Mouse (Mus musculus): ENCODE measurements around the gene Hoxd11.

Hoxd11 gene

GRCm38 (mm10) chr2:74679596-74679971, 227 bp downstream of the Hoxd11 start:
- in situ Hi-C loops (cut with MboI, MseI), result loop anchor here (5.0 to 10.0 kb wide), 3 partner anchors 375 to 1107 kb away; no protein-coding TSS in a partner anchor

DNA sequence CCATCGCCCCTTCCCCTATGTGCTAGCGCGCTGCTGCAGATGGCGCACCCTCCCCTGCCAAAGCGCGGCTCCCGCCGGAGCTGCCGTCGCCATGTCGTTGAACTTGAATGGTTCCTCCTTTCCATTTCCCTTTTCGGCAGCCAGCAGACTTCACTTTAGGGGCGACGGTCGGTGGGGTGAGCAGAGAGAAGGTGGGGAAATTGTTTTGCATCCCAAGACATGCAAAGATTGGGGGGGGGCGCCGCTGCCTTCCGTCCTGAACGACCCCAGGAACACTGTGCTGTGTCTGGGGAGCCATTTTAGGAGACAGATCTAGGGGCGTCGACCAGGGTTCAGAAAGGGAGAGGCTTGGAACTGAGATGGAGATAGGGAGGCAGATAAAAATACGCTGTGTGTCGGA, 623 bp downstream of the Hoxd11 start:
- in situ Hi-C loops (cut with MboI, MseI), result loop anchor here (5.0 to 10.0 kb wide), 3 partner anchors 375 to 1108 kb away; no protein-coding TSS in a partner anchor

GRCm38 (mm10) chr2:74680561-74681398, 1.4 kb downstream of the Hoxd11 start:
- in situ Hi-C loops (cut with MboI, MseI), result no loop called here

DNA sequence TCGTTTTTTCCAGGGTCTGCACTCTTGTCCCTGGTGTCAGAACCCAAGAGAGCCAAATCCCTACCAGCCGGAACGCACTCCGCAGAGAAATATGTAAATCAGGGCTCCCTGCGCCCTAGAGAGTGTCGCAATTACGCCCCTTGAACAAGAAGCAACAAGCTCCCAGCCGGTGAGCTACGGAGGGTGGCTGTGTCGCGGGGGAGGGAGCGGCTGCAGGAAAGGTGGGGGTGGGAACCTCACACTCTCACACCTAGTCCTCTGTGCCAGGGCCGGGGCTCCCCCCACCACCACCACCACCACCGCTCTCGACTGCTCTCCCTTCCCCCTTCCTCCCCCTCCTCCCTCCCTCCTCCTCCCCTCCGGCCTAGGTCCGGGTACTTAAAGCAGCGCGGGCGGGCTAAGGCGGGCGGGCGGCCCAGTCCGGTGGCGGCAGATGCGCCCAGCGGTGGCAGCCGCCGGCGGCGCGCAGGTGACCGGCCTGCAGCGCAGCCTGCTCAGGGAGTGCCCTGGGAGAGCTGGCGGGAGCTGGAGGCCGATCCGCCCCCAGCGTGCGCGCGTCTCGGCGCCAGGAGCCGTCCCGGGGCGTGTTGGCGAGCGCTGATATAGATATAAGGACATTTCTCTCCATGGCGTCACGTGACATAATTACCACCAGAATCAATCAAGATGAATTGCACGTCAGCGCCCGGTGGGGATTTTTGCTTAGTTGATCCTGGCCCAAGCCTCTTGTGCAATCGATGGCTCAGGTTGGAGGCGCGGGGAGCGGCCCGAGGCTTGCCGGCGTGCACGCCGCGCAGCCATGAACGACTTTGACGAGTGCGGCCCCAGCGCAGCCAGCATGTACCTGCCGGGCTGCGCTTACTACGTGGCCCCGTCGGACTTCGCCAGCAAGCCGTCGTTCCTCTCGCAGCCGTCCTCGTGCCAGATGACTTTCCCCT, 2.5 kb downstream of the Hoxd11 start:
- in situ Hi-C loops (cut with MboI, MseI), result no loop called here

DNA sequence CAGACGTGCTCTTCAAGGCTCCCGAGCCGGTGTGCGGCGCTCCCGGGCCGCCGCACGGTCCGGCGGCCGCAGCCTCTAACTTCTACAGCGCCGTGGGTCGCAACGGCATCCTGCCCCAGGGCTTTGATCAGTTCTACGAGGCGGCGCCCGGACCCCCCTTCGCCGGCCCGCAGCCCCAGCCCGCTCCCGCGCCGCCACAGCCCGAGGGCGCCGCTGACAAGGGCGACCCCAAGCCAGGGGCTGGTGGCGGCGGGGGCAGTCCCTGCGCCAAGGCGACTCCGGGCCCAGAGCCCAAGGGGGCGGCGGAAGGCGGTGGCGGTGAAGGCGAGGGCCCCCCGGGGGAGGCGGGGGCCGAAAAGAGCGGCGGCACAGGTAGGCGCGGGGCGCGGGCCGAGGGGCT, 3.4 kb downstream of the Hoxd11 start:
- in situ Hi-C loops (cut with MboI, MseI), result no loop called here

- in situ Hi-C loops (cut with MboI, MseI), result no loop called here
Observed at GRCm38 (mm10) chr2:74683471-74683951, 4.2 kb downstream of the Hoxd11 start.

DNA sequence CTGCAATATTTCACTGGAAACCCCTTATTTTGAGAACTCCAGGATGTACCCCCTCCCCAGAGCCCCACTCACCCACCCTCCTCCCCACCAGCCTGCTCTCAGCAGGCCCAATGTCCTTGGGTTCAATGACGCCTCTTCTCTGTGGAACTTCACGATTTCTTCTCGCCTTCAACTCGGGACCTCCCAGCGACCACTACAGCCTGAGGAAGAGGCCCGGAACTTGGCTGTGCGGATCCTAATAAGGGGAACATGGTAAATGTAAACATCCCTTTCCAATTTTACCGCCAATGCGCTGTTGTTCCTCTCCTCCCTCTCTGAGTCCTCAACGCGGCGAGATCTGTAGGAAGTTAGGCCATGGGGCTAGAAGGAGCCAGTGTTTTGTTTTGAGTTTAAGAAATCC, 4.7 kb downstream of the Hoxd11 start:
- in situ Hi-C loops (cut with MboI, MseI), result no loop called here

DNA sequence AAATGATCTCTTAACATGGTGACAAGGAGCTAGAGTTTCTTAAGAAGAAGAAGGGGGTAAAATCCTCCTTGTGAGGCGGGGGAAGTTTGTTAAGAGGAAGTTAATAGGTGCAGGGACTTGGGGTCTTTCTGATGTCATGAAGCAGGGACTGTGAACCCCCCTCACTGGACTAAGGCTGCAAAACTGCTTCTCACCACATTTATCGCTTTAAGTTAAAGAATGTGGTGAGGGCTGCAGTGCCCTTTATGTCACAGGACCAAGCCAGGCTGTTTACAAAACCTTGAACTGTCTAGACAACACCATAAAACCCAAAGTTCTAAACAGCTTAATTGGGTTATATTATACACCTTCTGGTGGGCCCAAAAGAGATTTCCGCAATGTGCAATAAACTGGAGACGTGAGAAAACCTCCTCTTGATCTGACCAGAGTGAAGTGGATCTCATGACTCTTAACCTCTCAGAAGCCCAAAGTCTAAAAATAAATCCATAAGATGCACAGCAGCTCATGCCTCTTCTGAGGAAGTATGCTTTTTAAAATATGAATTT, 5.8 kb downstream of the Hoxd11 start:
- in situ Hi-C loops (cut with MboI, MseI), result no loop called here

GRCm38 (mm10) chr2:74686301-74686987, 7.1 kb downstream of the Hoxd11 start:
- in situ Hi-C loops (cut with MboI, MseI), result no loop called here

DNA sequence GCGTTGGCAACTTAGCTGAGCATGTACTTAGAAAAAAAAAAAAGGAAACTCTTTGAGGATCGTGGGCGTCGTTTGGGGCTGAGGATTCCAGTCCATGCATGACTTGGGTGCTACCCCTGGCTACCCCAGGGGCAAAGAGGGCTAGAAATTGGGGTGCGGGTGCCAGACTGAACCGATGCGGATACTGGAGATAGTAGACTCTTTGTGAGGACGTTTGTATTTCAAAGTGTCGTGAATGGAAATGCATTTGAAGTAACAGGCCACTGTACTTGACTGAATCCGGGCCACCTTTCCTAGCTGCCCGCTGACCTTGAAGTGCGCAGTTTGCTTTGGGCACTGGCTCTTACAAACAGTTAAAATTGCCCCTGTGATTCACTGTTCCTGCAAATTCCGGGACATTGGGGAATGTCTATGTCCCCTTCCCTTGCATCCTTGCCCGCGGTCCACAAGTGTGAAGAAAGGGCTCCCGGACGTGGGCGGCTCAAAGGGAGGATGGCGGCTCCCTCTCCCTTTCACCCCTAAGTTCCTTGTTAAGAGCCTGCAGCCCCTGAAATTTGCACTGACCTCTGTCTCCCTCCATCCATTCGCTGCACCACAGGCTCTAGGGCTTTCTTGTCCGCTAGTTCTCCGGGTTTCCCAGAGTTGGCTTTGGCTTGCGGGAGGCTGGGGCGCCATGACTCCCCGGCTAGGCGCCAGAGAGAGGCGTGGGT, 7.8 kb downstream of the Hoxd11 start:
- in situ Hi-C loops (cut with MboI, MseI), result no loop called here

DNA sequence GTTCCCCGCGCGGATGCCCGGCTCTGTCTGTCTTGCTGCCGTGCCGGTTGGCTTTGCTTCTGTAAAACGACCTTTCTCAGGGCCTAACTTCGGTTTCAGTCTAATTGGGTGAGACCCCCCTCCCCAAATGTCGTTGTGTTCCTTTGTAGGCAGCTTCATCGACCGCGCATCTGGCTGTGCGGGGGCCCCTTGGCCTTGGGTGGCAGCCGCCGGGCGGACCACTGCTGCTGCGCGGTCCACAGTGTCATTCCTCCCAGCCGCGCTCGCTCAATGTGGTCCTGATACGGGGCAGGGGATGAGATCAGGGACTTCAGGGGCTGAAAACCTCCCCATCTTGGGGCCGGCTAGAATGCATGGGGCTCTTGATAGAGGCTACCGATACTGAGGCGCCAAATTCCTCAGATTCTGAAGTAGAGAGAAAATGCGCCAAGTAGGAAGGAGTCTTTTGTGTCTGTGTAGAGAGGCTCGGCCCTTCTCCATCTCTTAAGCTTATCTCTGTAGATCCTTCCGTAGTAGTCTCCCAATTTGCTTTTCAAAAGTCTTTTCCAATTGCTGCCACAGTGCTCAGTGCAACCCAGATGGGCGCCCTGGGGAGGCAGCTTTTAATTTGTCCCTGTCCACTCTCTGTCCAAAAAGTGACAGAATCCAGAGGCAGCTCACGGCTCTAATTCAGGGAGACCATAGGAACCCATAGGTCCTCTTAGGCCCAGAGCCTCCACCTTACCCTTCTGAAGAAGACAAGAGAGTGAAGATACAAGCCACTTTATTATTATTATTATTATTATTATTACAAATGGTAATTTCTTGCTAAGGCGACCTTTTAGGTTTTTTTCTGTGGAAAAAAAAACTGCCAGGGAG, 8.6 kb downstream of the Hoxd11 start:
- in situ Hi-C loops (cut with MboI, MseI), result no loop called here

DNA sequence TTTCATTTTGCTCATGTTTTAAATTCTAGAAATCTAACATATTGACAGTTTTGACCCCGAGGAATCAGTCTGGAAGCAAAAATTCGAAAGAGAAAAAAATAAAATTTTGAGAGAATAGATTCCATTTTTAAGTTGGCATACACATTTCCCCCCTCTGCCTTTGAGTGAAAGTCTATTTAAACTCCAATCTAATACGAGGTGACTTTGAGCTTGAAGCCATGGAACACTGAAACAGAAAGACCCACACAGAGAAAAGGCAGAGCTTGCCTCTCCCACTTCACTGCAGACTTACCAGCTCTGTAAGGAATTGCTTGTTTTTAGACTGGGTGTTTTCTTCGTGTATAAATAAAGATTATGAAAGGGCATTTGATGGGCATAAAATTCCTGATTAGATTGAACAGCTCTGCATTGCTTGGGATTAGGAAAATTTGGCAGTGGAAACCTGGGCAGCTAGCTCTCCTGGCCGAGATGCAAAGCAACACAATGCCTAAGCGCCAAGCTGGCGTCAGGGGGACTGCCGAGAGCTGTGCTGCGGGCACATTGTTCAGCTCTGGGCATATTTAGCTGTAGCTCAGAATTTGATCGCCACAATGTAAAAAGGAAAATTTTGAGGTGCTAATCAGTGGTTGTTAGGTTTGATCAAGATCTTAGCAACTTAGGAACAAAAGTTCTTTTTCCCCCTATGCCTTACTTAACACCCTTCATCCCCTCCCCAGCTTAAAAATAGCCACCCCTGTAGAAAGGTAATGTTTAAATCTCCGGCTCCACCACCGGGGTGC, 9.6 kb downstream of the Hoxd11 start:
- in situ Hi-C loops (cut with MboI, MseI), result no loop called here

DNA sequence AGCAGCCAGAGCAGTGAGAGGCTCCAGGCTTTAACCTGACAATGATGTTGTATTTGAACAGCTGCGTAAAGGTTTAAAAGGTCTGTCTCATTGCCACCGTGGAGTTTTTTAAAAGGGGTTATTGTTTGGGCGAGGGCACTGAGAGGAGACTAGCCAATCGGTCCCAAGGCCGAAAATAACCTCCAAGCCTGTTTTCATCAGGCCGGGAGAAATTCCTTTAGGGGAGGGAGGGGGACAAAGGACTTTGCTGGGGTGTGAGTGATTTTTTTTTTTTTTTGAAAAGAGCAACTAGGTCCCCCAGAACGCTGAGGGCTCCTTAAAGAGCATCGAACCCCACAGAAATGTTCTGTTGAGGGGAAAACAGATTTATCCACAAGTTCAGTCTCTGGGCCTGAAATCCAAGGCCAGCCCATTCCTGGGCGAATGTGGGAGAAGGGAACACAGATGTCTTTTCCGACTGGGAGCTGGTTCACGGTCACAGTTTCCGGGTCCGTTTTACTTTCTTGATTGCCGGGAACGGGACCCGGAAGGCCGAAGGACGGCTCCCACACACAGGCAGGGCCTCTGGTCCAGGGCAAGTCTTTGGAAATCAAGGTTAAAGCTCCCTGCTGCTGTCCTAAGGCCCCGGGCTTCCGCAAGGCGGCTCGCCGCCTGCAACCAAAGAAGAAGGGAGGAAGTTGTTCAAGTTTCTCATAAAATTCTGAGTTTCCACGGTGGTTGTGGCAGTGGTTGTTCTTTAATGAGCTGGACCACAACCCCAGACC, 10.4 kb downstream of the Hoxd11 start:
- in situ Hi-C loops (cut with MboI, MseI), result loop anchor here in 1 of 2 experiments (10.0 kb wide), 1 partner anchor 625 kb away; no protein-coding TSS in a partner anchor

DNA sequence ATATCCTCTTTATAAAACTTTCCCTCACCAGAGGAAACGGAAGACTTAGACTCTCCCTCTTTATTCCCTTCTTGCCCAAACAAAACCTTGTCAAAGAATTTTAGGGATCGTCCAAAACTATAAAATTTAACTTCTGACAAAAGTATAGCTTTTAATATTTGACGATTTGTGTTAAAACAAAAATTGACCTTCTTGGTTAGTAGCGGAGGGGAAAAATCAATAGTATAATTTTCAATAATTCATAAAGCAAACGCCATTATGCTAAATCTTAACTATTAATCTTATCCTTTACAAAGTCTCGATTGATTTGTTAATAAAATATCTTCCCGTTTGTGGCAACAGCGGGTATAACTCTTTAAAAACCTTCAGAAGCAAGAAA, 11.0 kb downstream of the Hoxd11 start:
- in situ Hi-C loops (cut with MboI, MseI), result loop anchor here in 1 of 2 experiments (10.0 kb wide), 1 partner anchor 624 kb away; no protein-coding TSS in a partner anchor

DNA sequence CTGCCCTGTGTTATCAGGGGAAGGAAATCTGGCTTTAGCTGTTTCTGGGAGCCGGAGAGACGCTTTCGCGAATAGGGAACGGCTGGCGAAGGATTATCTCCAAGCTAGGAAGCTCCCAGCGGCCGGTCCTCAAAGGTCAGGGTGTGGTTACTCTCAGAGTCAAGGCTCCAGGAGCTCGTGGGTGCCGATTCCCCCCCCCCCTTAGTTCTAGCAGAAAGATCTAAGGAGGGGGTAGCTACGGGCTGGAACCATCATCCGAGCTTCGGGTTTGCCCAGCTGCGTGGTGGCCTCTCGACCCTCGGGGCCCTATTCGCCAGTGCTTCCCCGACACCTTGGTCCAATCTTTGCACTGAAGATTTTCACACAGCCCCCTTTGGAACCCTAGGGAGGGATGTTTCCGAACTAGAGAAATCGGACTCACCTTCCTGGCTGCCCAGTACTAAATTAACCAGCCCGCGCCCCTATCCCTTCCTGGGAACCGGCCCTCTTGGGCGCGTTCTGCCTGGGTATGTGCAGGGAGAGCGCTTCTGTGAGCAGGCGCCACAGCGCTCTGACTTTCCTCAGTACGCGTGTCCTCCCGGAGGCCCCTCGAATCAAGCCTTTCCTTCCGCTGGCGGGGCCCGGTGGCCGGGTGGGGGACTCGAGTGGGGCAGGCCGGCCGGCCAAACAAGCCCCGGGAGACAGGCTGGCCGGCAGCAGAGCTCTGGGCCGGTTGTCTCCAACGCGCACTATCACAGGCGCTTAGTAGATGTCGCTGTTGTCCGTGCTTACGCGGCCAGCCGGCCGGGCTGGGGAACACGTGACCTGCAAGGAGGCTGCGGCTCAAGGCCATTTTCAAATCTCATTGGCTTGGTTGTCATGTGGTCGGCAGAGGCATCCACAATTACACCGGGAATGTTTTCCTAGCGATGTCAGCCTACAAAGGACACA, 11.9 kb downstream of the Hoxd11 start, which contains the start of gene Hoxd10:
Gene Hoxd10, plus strand, starts transcription at position 903 of the 930 bp plus-strand sequence.
- in situ Hi-C loops (cut with MboI, MseI), result loop anchor here in 1 of 2 experiments (10.0 kb wide), 1 partner anchor 624 kb away; no protein-coding TSS in a partner anchor

- in situ Hi-C loops (cut with MboI, MseI), result loop anchor here in 1 of 2 experiments (10.0 kb wide), 1 partner anchor 623 kb away; no protein-coding TSS in a partner anchor
Observed at GRCm38 (mm10) chr2:74691995-74692807, 12.8 kb downstream of the Hoxd11 start.
